Mouse (Mus musculus): ENCODE results near the gene Ccser1. TPM values are rescaled to one million over a fixed set of nuclear protein-coding genes. Genes with fewer than 3 reads are reported as not detected.

The Ccser1 gene
- polyA plus RNA-seq, 1 experiment, result 0.70 TPM

GRCm38 (mm10) chr6:61729065-61729464, 548.9 kb downstream of the Ccser1 start:
- TF ChIP-seq POLR2A (IDR thresholded peaks at IDR 0.05; ENCODE audit: borderline replicate concordance, low read depth, low read length), result no peak
- no peak for TF ChIP-seq CTCF (IDR thresholded peaks at IDR 0.05; ENCODE audit: low read depth, low read length)
- no peak overlapping the region for H3K4me3 ChIP-seq (ENCODE audit: insufficient read depth, low read length)
- no peaks in the 10 kb centered on the region for H3K4me1 ChIP-seq (ENCODE audit: control insufficient read depth, insufficient read depth, low read length)
- no peak overlapping the region for H3K27ac ChIP-seq (ENCODE audit: insufficient read depth, low read depth, low read length)

- Histone ChIP-seq H3K4me1 (ENCODE audit: control insufficient read depth, insufficient read depth, low read length) (no peaks in the 10 kb centered on the region), H3K27ac (ENCODE audit: insufficient read depth, low read depth, low read length) (no peak overlapping the region), H3K4me3 (ENCODE audit: insufficient read depth, low read length) (no peak overlapping the region)
- no peak for TF ChIP-seq CTCF (IDR thresholded peaks at IDR 0.05; ENCODE audit: low read depth, low read length)
- no peak for TF ChIP-seq POLR2A (IDR thresholded peaks at IDR 0.05; ENCODE audit: borderline replicate concordance, low read depth, low read length)
Observed at GRCm38 (mm10) chr6:61730088-61730880, 550.2 kb downstream of the Ccser1 start.

- Histone ChIP-seq H3K4me1 (ENCODE audit: control insufficient read depth, insufficient read depth, low read length) (no peaks in the 10 kb centered on the region), H3K27ac (ENCODE audit: insufficient read depth, low read depth, low read length) (no peak overlapping the region), H3K4me3 (ENCODE audit: insufficient read depth, low read length) (no peak overlapping the region)
- no peak for TF ChIP-seq POLR2A (IDR thresholded peaks at IDR 0.05; ENCODE audit: borderline replicate concordance, low read depth, low read length)
- TF ChIP-seq CTCF (IDR thresholded peaks at IDR 0.05; ENCODE audit: low read depth, low read length), result no peak
Observed at GRCm38 (mm10) chr6:61746346-61746745, 566.2 kb downstream of the Ccser1 start.

GRCm38 (mm10) chr6:61762135-61762534, 582.0 kb downstream of the Ccser1 start:
- no peak overlapping the region for H3K27ac ChIP-seq (ENCODE audit: insufficient read depth, low read depth, low read length)
- H3K4me1 ChIP-seq (ENCODE audit: control insufficient read depth, insufficient read depth, low read length), result no peaks in the 10 kb centered on the region
- H3K4me3 ChIP-seq (ENCODE audit: insufficient read depth, low read length), result no peak overlapping the region
- TF ChIP-seq POLR2A (IDR thresholded peaks at IDR 0.05; ENCODE audit: borderline replicate concordance, low read depth, low read length) (no peak), CTCF (IDR thresholded peaks at IDR 0.05; ENCODE audit: low read depth, low read length) (no peak)

- TF ChIP-seq CTCF (IDR thresholded peaks at IDR 0.05; ENCODE audit: low read depth, low read length) (no peak), POLR2A (IDR thresholded peaks at IDR 0.05; ENCODE audit: borderline replicate concordance, low read depth, low read length) (no peak)
- Histone ChIP-seq H3K4me3 (ENCODE audit: insufficient read depth, low read length) (no peak overlapping the region), H3K4me1 (ENCODE audit: control insufficient read depth, insufficient read depth, low read length) (no peaks in the 10 kb centered on the region), H3K27ac (ENCODE audit: insufficient read depth, low read depth, low read length) (no peak overlapping the region)
Observed at GRCm38 (mm10) chr6:61763379-61763778, 583.3 kb downstream of the Ccser1 start.

GRCm38 (mm10) chr6:61765801-61766200, 585.7 kb downstream of the Ccser1 start:
- Histone ChIP-seq H3K4me3 (ENCODE audit: insufficient read depth, low read length) (no peak overlapping the region), H3K4me1 (ENCODE audit: control insufficient read depth, insufficient read depth, low read length) (no peaks in the 10 kb centered on the region), H3K27ac (ENCODE audit: insufficient read depth, low read depth, low read length) (no peak overlapping the region)
- no peak for TF ChIP-seq POLR2A (IDR thresholded peaks at IDR 0.05; ENCODE audit: borderline replicate concordance, low read depth, low read length)
- no peak for TF ChIP-seq CTCF (IDR thresholded peaks at IDR 0.05; ENCODE audit: low read depth, low read length)

GRCm38 (mm10) chr6:61767151-61767550, 587.0 kb downstream of the Ccser1 start:
- Histone ChIP-seq H3K27ac (ENCODE audit: insufficient read depth, low read depth, low read length) (no peak overlapping the region), H3K4me1 (ENCODE audit: control insufficient read depth, insufficient read depth, low read length) (no peaks in the 10 kb centered on the region), H3K4me3 (ENCODE audit: insufficient read depth, low read length) (no peak overlapping the region)
- TF ChIP-seq CTCF (IDR thresholded peaks at IDR 0.05; ENCODE audit: low read depth, low read length) (no peak), POLR2A (IDR thresholded peaks at IDR 0.05; ENCODE audit: borderline replicate concordance, low read depth, low read length) (no peak)

GRCm38 (mm10) chr6:61786706-61787105, 606.6 kb downstream of the Ccser1 start:
- TF ChIP-seq CTCF (IDR thresholded peaks at IDR 0.05; ENCODE audit: low read depth, low read length) (no peak), POLR2A (IDR thresholded peaks at IDR 0.05; ENCODE audit: borderline replicate concordance, low read depth, low read length) (no peak)
- Histone ChIP-seq H3K4me1 (ENCODE audit: control insufficient read depth, insufficient read depth, low read length) (no peaks in the 10 kb centered on the region), H3K4me3 (ENCODE audit: insufficient read depth, low read length) (no peak overlapping the region), H3K27ac (ENCODE audit: insufficient read depth, low read depth, low read length) (no peak overlapping the region)

GRCm38 (mm10) chr6:61800889-61801288, 620.8 kb downstream of the Ccser1 start:
- Histone ChIP-seq H3K4me1 (ENCODE audit: control insufficient read depth, insufficient read depth, low read length) (no peaks in the 10 kb centered on the region), H3K4me3 (ENCODE audit: insufficient read depth, low read length) (no peak overlapping the region), H3K27ac (ENCODE audit: insufficient read depth, low read depth, low read length) (no peak overlapping the region)
- TF ChIP-seq POLR2A (IDR thresholded peaks at IDR 0.05; ENCODE audit: borderline replicate concordance, low read depth, low read length), result no peak
- TF ChIP-seq CTCF (IDR thresholded peaks at IDR 0.05; ENCODE audit: low read depth, low read length), result no peak

GRCm38 (mm10) chr6:61805481-61805880, 625.4 kb downstream of the Ccser1 start:
- TF ChIP-seq CTCF (IDR thresholded peaks at IDR 0.05; ENCODE audit: low read depth, low read length), result no peak
- TF ChIP-seq POLR2A (IDR thresholded peaks at IDR 0.05; ENCODE audit: borderline replicate concordance, low read depth, low read length), result no peak
- H3K27ac ChIP-seq (ENCODE audit: insufficient read depth, low read depth, low read length), result no peak overlapping the region
- H3K4me3 ChIP-seq (ENCODE audit: insufficient read depth, low read length), result no peak overlapping the region
- H3K4me1 ChIP-seq (ENCODE audit: control insufficient read depth, insufficient read depth, low read length), result no peaks in the 10 kb centered on the region

Measured in bone marrow macrophage, adult 2 months (primary cell).